Mouse (Mus musculus) adipocyte (in vitro differentiated cells): ENCODE data around the gene Dctn3.
"Not testable (repeated sequence)": the region's sequence is repeated elsewhere in the genome, so short reads cannot be mapped to it uniquely, and the experiment has no call there.

Experiments used
- DNase-seq: peaks from one replicate; pipeline ENCODE4 v3.0.0-alpha.2; 2016; ENCODE audit warnings: low spot score

The Dctn3 gene

GRCm38 (mm10) chr4:41738256-41738603 lies 15.3 kb upstream of the Dctn3 start:
- no peak for DNase-seq

- peak; percentile 87 for DNase-seq
These were observed 14.8 kb upstream of the Dctn3 start for GRCm38 (mm10) chr4:41737602-41738255.

DNA sequence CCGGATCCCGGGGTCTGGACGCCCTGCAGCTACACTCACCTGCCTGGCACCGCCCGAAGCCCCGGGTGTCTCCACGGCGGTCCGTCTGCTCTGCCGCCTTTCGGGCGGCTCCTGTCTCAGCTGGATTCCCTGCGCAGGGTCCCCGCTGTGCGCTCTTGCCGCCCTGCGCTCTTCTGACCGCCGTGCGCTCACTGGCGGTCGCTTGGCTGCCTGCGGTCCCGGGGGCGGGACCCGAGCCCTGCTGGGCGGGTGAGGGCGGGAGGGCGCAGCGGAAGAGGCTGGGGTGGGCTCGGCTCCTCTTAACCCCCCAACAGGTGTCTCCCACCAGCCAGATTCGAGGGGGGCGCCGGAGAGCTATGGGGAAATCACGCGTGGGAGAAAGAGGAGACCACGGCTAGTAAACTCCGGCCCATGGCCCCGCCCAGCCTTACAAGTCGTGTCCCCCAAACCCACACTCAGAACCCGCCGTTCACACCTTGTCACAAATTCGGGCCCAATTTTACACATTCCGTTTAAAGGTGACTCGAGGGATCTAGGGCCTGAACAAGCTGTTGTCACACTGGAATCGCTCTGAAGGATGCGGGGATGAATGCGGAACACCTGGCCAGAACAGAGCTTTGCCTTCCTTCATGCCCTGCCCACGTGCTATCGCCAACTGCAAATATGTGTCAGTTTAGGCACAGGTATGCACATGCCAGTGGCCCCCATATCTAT lies 8.2 kb upstream of the Dctn3 start, which contains the start of gene Arid3c:
Gene Arid3c, minus strand, starts transcription at position 91 of the 714 bp plus-strand sequence.
- no peak for DNase-seq

DNA sequence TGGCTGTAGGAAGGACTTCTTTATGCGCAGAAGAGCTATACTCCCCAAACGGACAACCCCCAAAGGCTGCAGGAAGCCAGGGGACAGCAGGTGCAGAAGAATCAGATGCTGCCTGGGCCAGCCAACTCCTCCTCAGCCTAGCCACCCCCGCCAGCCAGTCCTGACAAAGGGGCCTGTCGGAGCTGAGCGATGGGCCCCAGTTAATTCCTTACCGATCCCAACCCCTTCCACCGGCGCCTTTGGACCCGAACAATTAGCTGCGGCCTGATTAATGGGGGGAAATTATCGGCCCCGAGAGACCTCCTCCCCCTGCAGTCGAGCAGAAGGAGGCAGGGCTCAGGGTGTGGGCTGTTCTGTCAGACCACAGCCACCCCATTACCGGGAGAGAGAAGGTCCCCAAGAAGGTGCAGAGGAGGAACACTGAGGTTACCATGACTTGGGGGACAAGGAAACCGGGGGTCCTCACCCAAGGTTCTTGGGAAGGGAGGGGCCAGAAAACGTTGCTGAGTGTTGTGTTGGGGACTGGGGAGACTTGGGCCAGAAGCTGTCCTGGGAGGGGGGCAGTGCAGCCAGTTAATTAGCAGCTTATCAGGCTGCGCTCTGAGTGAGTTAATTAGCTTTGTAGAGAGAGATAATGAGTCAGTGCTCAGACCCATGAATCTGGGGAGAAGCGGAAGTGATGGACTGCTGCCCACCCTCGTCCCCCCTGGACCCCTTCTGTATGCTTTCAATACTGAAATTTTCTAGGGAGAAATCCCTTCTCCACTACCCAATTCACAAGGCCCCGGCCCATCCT lies 4.1 kb upstream of the Dctn3 start:
- no peak for DNase-seq

DNA sequence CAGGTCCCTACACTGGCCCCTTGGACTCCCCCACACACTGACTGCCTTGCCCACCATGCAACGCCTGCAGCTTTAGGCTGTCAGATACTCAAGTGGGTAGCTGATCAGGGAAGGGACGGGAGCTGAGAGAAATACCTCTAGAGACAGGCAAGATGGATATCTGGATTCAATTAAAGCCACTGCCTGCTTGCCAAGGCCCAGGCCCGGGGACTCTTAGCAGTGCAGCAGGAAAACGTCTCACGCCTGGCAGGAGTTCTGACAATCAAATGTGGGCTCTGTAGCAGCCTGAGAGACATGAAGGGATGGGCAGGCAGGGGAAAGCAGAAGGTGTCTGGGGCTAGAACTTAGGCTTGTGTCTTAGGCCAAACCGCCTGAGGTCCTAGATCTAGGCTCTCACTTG lies 6.1 kb downstream of the Dctn3 start:
- DNase-seq: no peak

DNA sequence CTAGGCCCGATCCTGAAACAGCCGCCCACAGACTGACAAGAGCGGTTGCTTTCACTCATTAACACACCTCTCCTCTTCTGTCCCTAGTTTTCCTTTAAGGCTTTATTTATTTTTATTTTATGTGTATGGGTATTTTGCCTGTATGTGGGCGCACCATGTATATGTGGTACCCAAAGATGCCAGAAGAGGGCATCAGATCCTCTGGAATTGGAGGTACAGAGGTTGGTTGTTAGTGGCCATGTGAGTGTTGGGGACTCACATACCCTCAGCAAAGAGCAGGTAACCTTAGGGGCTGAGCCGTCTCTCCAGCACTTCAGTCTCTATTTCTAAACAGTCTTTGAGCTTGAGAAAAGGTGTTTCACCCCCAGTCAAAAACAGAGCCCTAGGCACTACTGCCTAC lies 7.4 kb downstream of the Dctn3 start:
- DNase-seq: peak; percentile 45

GRCm38 (mm10) chr4:41715082-41715481 lies 7.9 kb downstream of the Dctn3 start:
- DNase-seq: no peak

DNA sequence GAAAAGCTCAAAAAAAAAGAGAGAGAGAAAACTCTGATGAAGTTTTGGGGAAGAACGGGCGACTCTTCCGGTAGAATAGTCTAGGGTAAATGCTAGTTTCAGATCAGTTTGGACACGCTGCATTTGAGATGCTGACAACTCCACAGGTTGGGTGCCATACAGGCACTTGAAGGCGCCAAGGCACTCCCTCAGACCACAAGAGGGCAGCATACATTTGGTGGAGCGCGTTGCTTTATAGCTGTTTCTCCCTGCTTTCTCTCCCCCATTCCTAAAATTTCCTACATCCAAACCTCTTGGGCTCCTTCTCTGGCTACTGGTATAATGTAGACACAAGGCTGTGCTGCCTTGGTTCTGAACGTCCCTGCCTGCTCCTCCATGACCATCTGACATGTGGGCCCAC lies 8.7 kb downstream of the Dctn3 start:
- peak; percentile 86 for DNase-seq

- peak; percentile 78 for DNase-seq
These were observed 9.5 kb downstream of the Dctn3 start, which contains the start of gene Rpp25l for GRCm38 (mm10) chr4:41713197-41714067. TSS of gene Rpp25l (minus strand) at chr4:41713534.

- no peak for DNase-seq
These were observed 10.4 kb downstream of the Dctn3 start for GRCm38 (mm10) chr4:41712421-41713196.

GRCm38 (mm10) chr4:41711705-41712375 lies 11.1 kb downstream of the Dctn3 start:
- no peak for DNase-seq

GRCm38 (mm10) chr4:41710229-41710628 lies 12.7 kb downstream of the Dctn3 start:
- DNase-seq: no peak

GRCm38 (mm10) chr4:41708192-41708745 lies 14.7 kb downstream of the Dctn3 start:
- peak; percentile 76 for DNase-seq

GRCm38 (mm10) chr4:41707011-41707535 lies 15.9 kb downstream of the Dctn3 start:
- no peak for DNase-seq

DNA sequence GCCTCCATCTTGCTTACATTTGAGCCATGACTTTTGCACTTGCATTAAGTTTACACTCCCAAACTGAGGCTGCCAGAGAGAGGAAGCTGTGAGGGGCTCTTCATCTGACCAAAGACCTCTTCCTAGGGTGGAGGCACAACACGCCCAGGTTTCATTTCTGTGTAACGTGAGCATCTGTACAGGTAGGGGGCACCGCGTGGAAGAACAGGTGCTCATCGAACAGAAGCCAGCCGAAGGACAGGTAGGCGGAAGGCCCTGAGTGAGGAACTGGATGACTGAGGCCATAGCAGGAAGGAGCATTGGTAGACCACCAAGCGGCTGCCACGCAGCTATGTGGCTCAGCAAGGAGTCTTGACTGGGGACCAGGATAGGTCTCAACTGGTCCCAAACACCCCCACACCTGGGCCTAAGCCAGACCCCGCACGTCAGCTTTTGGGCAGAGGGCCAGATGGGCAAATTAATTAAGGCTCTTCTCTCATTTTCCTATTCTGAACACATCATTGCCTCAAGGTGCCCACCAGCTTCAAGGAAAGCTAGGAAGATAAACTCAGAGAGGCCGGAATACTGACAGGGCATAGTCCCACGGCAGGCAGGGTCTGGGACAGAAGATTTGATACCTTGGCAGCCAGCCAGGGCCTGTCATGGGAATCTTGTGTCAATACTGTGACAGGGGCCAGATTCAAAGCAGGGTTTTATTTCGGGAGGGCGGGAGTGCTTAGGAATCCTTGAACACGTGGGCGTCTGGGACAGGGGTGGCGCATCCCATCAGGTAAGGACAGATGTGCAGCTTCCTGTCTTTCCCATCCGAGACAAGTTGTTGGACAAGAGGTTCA lies 16.8 kb downstream of the Dctn3 start:
- no peak for DNase-seq

DNA sequence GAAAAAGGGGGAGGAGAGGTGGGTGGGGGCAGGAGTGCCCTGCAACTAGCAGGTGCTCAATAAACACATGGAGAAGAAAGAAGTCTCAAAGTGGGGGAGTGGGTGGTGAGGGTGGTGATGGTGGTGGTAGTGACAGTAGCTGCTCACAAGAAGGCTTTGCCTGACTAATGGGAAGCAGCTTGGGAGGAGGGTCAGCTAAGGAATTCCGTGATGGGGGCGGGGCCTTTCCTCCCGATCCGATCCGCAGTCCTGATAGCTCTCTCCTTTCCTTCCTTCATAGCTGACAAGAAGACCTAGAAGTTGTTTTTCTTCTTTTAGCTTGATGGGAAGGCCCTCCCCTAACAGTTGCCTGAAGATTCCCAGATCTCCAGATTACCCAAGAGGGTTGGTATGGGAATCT lies 18.3 kb downstream of the Dctn3 start:
- DNase-seq: no peak

DNA sequence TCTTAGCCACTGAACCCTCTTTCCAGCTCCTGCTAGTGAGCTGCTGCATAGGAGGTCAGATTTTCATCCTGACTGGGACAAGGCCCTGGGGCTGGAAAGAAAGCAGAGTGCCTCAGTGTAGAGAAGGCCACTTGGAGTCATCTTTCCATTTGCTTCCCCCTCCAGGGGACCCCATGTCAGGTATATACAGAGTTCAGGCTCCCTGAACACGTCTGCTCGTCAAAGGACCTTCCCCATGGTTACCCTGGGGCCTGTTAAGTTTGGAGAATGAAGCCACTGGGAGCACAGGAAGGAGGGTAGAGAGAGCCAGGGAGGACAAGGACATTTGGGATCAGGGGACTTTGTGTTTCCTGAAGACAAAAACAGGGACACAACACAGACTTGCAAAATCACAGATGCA lies 20.7 kb downstream of the Dctn3 start:
- DNase-seq: not testable (repeated sequence)

DNA sequence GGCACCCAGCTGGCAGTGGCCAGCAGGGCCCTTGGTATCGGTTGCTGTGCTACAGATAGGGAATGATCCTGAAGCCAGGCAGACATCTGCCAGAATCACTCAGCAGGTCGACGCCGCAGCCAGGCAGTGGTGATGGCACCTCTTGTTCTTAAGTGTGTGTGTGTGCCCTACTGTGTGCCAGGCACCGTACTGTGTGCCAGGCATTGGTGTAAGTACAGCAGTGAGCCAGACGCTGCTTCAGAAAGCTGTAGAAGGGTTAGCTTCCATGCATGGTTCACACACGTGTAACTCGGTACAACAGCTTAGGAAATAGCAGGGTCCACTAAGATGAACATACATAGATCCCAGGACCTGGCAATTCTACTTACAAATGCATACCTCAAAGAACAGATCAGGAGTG lies 22.7 kb downstream of the Dctn3 start:
- not testable (repeated sequence) for DNase-seq

GRCm38 (mm10) chr4:41699783-41700182 lies 23.2 kb downstream of the Dctn3 start, which contains the start of gene Il11ra1:
TSS of gene Il11ra1 (plus strand) at chr4:41699989.
- DNase-seq: not testable (repeated sequence)
